Mouse (Mus musculus) layer of hippocampus, postnatal 25 days (tissue): Measurements from ENCODE around the gene Rhobtb1. TPM values are rescaled to one million over a fixed set of nuclear protein-coding genes. Genes with fewer than 3 reads are reported as not detected.

ENCODE experiments used
- DNase-seq, 2 experiments: peaks; one replicate each; pipeline ENCODE4 v3.0.0; 2022; ENCODE audit warnings: mixed read lengths in 2 of 2, low spot score in 1 of 2; ENCODE audit errors: extremely low spot score in 1 of 2
- total RNA-seq, 2 experiments: library from RNA; stranded (reverse); gene quantifications; 2 replicates each; pipeline ENCODE4 v1.2.3; 2021

Gene Rhobtb1
- total RNA-seq, 2 experiments from 2014 or later, result 6.8 to 10.3 TPM

- no peak for DNase-seq
Measured at GRCm38 (mm10) chr10:69207981-69208630, 56.9 kb downstream of the Rhobtb1 start.

- DNase-seq, result no peak
Measured at GRCm38 (mm10) chr10:69208705-69209104, 57.5 kb downstream of the Rhobtb1 start.

- no peak for DNase-seq
Measured at GRCm38 (mm10) chr10:69210006-69210405, 58.8 kb downstream of the Rhobtb1 start.

- DNase-seq, result no peak
Measured at GRCm38 (mm10) chr10:69210659-69211058, 59.4 kb downstream of the Rhobtb1 start.

DNA sequence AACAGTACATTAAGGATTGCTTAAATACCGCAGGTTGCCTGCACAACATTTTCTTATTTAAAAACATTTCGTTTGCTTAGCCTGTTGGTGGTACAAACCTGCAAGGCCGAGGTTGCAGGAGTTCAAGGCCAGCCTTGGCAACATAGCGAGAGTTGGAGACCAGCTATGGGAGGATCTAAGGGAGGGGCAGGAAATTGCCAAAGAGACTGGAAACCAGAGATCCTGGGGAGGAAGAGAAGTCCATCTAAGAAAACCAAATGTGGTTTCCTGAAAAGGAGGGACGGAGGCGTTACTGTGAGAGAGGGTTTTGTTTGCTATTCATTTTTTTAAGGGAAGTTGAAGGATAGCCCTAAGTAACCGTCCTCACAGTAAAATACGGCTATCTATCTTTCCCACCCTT lies 60.3 kb downstream of the Rhobtb1 start:
- DNase-seq, result no peak

GRCm38 (mm10) chr10:69211976-69212375 lies 60.7 kb downstream of the Rhobtb1 start:
- DNase-seq, result peak; percentile 10 to 11

GRCm38 (mm10) chr10:69212542-69213440 lies 61.6 kb downstream of the Rhobtb1 start, which contains the start of gene A930033H14Rik:
Gene A930033H14Rik, minus strand, starts transcription at chr10:69213098.
- peak; percentile 42 to 61 for DNase-seq

GRCm38 (mm10) chr10:69213451-69213877 lies 62.2 kb downstream of the Rhobtb1 start:
- peak in 1 of 2 experiments; percentile 11 for DNase-seq

DNA sequence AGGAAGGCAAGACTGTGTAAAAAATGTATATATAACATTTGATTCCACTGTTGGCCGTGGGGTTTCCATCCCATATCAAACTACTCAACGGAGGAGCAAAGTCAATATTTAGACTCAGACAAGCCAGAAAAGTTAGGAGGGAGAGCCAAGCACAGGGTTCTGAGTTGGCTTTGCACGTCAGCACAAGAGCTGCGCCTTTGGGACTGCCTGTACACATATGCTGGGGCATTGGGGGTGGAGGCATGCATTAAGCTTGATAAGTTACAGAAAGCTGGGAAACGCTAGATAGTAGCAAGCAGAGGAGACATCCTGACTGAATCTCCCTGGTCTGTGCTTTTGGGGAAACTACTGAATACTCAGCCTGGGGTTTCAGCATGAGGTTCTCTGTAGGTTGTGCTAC lies 62.8 kb downstream of the Rhobtb1 start:
- no peak for DNase-seq

- DNase-seq, result no peak
Measured at GRCm38 (mm10) chr10:69217127-69217690, 66.0 kb downstream of the Rhobtb1 start.

GRCm38 (mm10) chr10:69218458-69219288 lies 67.4 kb downstream of the Rhobtb1 start:
- DNase-seq, result no peak

- no peak for DNase-seq
Measured at GRCm38 (mm10) chr10:69219289-69219626, 68.0 kb downstream of the Rhobtb1 start.

DNA sequence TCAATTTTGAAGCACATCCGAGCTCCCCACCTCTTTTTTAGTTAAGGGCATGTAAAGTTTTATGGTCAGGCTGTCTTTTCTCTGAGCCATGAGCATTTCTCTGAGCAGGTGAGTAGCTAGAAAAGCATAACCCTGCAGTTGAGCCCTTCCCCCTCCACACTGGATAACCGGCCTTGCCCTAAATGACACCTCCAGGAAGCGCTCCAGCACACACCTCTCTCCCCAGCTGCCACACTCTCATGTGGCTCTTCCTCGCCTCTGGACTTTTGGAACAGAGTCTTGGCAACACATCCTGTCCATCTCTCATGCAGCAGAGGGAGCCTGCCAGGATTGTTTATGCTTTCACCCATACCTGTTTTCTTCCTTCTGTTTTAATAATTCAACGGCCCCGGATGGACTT lies 69.1 kb downstream of the Rhobtb1 start:
- DNase-seq, result no peak

- DNase-seq, result no peak
Measured at GRCm38 (mm10) chr10:69221148-69221547, 69.9 kb downstream of the Rhobtb1 start.

GRCm38 (mm10) chr10:69221955-69222354 lies 70.7 kb downstream of the Rhobtb1 start:
- DNase-seq, result no peak

- DNase-seq, result no peak
Measured at GRCm38 (mm10) chr10:69223232-69223631, 72.0 kb downstream of the Rhobtb1 start.

DNA sequence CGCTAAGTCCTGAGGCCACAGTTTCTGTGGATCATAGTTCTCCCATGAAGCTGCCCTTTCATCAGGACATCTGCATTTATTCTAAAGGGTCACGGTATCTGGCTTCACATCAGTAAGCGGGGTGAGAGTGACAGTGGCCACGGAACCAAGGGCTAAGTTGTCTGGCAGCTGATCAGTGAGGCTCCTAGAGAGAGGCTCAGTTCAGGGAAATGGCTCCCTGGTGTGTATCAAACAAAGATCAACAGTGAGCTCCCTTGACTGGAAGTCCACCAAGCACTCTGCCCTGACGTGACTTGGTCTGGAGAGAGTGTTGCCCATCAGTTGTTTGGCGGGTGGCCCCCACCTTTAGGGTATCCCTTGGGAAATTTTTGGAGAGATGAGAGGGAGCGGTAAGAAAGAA lies 73.0 kb downstream of the Rhobtb1 start:
- DNase-seq, result no peak

- no peak for DNase-seq
Measured at GRCm38 (mm10) chr10:69225471-69225870, 74.2 kb downstream of the Rhobtb1 start.

- DNase-seq, result no peak
Measured at GRCm38 (mm10) chr10:69225951-69226350, 74.7 kb downstream of the Rhobtb1 start.

DNA sequence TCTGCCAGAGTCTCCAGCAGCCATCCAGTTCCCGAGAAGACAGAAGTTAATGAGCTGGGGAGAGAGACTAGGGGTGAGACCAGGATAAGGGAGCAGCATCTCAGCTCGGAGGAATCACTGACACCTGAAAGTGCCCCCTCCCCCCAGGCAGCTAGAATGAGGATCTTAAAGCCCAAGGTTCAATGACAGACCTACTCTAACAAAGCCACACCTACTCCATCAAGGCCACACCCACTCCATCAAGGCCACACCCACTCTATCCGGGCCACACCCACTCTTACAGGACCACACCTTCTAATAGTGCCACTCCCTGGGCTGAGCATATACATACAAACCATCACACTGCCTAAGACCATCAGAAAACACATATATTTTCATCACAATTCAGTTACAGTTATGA lies 86.0 kb downstream of the Rhobtb1 start:
- DNase-seq, result no peak
